Mouse (Mus musculus) embryonic fibroblast, embryonic 13.5 days (primary cell): ENCODE data around the gene Grap. TPM values are rescaled to one million over a fixed set of nuclear protein-coding genes. Genes with fewer than 3 reads are reported as not detected.

Experiments used
- H3K27ac ChIP-seq: 2 replicates; pipeline ENCODE4 v1.5.1; 2012; ENCODE audit warnings: low read length, control low read depth, inconsistent platforms; ENCODE audit not compliant: insufficient read depth
- H3K4me1 ChIP-seq: 2 replicates; pipeline ENCODE4 v1.6.1; 2011; ENCODE audit warnings: low read length; ENCODE audit not compliant: control insufficient read depth, insufficient read depth
- H3K4me3 ChIP-seq: 2 replicates; pipeline ENCODE4 v1.5.1; 2011; ENCODE audit warnings: mild to moderate bottlenecking, control low read depth, low read length; ENCODE audit not compliant: insufficient read depth
- CTCF ChIP-seq: IDR thresholded peaks from 2 replicates; pipeline ENCODE4 v1.5.1; 2011; ENCODE audit warnings: mild to moderate bottlenecking, control low read depth, low read length, moderate library complexity, borderline replicate concordance; ENCODE audit not compliant: insufficient read depth
- POLR2A ChIP-seq: IDR thresholded peaks from 2 replicates; pipeline ENCODE4 v1.6.1; 2011; ENCODE audit warnings: low read depth, mild to moderate bottlenecking, control low read depth, low read length, moderate library complexity
- polyA plus RNA-seq: library from polyadenylated mRNA; stranded (reverse); fragments of >200 nt; gene quantifications from 2 replicates; pipeline ENCODE4 v1.2.4, GENCODE M21; 2011; ENCODE audit warnings: low read depth; ENCODE audit not compliant: missing spikeins, insufficient read length

Gene Grap
- polyA plus RNA-seq, 1 experiment = 0.32 TPM

- H3K4me1 ChIP-seq = peaks cover 20% of the 10 kb centered on the region
- no peak overlapping the region for H3K27ac ChIP-seq
- H3K4me3 ChIP-seq = no peak overlapping the region
- no peak for TF ChIP-seq CTCF
- TF ChIP-seq POLR2A = no peak
Measured at GRCm38 (mm10) chr11:61647110-61647910, 5.8 kb upstream of the Grap start.

GRCm38 (mm10) chr11:61647956-61648748, 4.9 kb upstream of the Grap start:
- no peak for TF ChIP-seq CTCF
- TF ChIP-seq POLR2A = no peak
- Histone ChIP-seq H3K4me1 (peaks cover 16% of the 10 kb centered on the region), H3K27ac (no peak overlapping the region), H3K4me3 (no peak overlapping the region)

- Histone ChIP-seq H3K27ac (no peak overlapping the region), H3K4me1 (peaks cover 15% of the 10 kb centered on the region), H3K4me3 (no peak overlapping the region)
- no peak for TF ChIP-seq POLR2A
- TF ChIP-seq CTCF = no peak
Measured at GRCm38 (mm10) chr11:61648749-61649115, 4.3 kb upstream of the Grap start.

- Histone ChIP-seq H3K4me3 (no peak overlapping the region), H3K27ac (no peak overlapping the region), H3K4me1 (peaks cover 14% of the 10 kb centered on the region)
- no peak for TF ChIP-seq POLR2A
- no peak for TF ChIP-seq CTCF
Measured at GRCm38 (mm10) chr11:61649163-61649580, 3.9 kb upstream of the Grap start.

- no peak for TF ChIP-seq CTCF
- TF ChIP-seq POLR2A = no peak
- Histone ChIP-seq H3K4me1 (peaks cover 11% of the 10 kb centered on the region), H3K27ac (no peak overlapping the region), H3K4me3 (no peak overlapping the region)
Measured at GRCm38 (mm10) chr11:61649626-61650025, 3.4 kb upstream of the Grap start.

- H3K4me3 ChIP-seq = no peak overlapping the region
- H3K27ac ChIP-seq = no peak overlapping the region
- no peak for TF ChIP-seq POLR2A
- no peak for TF ChIP-seq CTCF
- peaks cover 5% of the 10 kb centered on the region for H3K4me1 ChIP-seq
Measured at GRCm38 (mm10) chr11:61650470-61651265, 2.4 kb upstream of the Grap start.

- Histone ChIP-seq H3K27ac (no peak overlapping the region), H3K4me3 (no peak overlapping the region), H3K4me1 (peaks cover 5% of the 10 kb centered on the region)
- no peak for TF ChIP-seq POLR2A
- TF ChIP-seq CTCF = no peak
Measured at GRCm38 (mm10) chr11:61652216-61652615, 849 bp upstream of the Grap start.

- no peaks in the 10 kb centered on the region for H3K4me1 ChIP-seq
- no peak overlapping the region for H3K27ac ChIP-seq
- no peak overlapping the region for H3K4me3 ChIP-seq
- no peak for TF ChIP-seq CTCF
- TF ChIP-seq POLR2A = no peak
Measured at GRCm38 (mm10) chr11:61653568-61653967, 503 bp downstream of the Grap start.

GRCm38 (mm10) chr11:61654786-61655311, 1.8 kb downstream of the Grap start:
- Histone ChIP-seq H3K4me1 (no peaks in the 10 kb centered on the region), H3K27ac (no peak overlapping the region), H3K4me3 (no peak overlapping the region)
- no peak for TF ChIP-seq POLR2A
- no peak for TF ChIP-seq CTCF
